Mouse (Mus musculus): Measurements from ENCODE around the gene Gm20604.
A peak's percentile ranks its signal among the peaks of the same experiment; 100 is the strongest.

Gm20604 gene

GRCm38 (mm10) chr12:102706833-102707463 lies 51.5 kb downstream of the Gm20604 start:
- no peak for DNase-seq (ENCODE audit: low spot score)

DNA sequence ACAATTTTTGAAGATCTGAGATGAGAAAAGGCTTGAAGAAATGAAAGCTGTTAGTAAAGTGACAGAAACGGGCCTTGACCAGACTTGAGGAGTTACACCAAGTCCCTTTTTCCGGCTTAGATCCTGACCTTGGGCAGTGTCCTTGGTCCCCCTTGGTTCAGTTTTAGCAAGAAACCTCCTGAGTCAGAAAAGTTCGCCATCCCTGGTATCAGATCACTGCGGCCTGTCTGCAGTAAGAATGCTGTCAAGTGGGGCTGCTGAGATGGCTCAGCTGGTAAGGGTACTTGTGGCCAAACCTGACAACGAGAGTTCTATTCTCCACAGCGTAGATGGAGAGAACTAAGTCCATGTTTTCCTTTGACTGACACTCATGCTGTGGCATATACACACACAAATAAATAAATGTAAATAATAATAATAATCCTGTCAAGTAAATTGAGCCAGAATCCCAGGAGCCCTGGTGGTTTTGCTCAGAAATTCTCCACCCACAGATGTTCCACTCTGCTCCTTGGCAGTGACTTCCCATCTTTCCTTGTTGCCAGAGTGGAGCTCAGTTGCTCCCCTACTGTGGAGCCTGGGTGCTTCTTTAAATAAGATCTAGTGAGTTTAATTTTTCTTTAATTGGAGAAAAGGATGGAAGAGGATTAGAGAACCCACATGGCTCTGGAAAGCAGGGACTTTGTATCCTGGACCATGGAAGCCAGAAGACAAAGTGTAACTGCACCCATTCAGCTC lies 52.4 kb downstream of the Gm20604 start:
- DNase-seq (ENCODE audit: low spot score), result no peak

DNA sequence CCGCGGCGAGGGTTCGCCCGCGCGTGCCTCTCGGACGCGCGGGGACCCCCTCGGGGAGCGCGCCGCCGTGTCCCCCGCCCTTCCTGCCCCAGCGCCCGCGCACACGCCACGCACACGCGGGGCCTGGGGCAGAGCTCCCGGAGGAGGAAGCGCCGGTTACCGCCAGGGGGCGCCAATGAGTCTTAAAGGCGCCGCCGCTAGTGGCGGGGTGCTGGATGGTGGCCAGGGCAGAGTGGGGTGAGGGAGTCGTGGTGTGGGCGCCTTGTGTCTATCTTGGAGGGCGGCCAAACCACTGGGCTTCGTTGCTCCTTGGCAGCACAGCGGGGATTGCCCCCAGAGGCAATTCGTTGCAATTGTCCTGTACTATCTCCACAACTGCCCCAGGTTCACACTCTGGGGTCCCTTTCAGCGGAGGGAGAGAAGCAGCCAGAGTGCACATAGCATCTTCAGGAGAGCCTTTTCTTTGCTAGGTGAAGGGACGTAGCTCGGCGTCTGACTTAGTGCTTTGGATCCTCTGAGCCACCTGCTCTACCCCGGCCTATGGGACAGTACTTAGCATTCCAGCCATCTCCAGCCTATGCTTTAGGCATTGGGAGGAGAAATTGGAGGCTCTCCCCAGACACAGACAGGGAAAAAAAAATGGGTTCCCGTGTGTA lies 53.1 kb downstream of the Gm20604 start:
- DNase-seq (ENCODE audit: low spot score), result peak; percentile 75

DNA sequence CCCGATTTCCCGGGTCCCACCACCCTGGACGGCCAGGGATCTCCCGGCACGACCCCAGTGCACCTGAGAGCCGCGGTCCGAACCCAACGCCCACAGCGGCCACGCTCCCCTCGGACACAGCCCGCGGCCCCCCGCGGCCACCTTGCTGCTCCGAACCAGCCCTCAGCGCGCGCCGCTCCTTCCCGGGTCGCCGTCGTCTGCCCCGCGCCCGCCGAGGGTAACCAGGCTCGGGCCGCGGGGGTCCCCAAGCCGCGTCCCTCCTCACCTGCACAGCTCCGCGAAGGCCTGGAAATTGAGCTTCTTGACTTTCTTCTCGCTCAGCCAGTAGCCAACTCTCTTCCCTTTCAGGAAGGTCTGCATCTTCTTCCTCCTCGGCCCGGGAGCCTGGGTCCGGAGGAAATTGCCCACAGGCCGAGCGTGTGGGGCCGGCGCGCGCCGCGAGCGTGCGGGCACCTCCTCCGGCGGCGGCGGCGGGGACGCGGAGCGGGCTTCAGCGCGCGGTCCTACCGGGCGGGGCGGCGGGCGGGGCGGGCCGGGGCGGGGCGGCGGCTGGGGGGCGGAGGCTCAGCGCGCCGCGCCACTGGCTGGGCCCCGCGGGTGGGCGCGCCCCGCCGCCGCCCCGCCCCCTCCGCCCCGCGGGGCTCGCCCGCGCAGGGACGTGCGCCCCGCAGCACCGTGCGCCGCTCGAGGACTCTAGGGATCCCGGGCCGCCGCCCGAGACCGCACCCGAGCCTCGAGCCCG lies 53.8 kb downstream of the Gm20604 start, which contains the start of gene Itpk1:
Itpk1 (minus strand) TSS at position 474 of the 742 bp plus-strand sequence.
- peak; percentile 49 for DNase-seq (ENCODE audit: low spot score)

- DNase-seq (ENCODE audit: low spot score), result no peak
Measured at GRCm38 (mm10) chr12:102703921-102704408, 54.5 kb downstream of the Gm20604 start.

GRCm38 (mm10) chr12:102703441-102703840 lies 55.0 kb downstream of the Gm20604 start:
- DNase-seq (ENCODE audit: low spot score), result no peak

GRCm38 (mm10) chr12:102703111-102703412 lies 55.4 kb downstream of the Gm20604 start:
- DNase-seq (ENCODE audit: low spot score), result no peak

DNA sequence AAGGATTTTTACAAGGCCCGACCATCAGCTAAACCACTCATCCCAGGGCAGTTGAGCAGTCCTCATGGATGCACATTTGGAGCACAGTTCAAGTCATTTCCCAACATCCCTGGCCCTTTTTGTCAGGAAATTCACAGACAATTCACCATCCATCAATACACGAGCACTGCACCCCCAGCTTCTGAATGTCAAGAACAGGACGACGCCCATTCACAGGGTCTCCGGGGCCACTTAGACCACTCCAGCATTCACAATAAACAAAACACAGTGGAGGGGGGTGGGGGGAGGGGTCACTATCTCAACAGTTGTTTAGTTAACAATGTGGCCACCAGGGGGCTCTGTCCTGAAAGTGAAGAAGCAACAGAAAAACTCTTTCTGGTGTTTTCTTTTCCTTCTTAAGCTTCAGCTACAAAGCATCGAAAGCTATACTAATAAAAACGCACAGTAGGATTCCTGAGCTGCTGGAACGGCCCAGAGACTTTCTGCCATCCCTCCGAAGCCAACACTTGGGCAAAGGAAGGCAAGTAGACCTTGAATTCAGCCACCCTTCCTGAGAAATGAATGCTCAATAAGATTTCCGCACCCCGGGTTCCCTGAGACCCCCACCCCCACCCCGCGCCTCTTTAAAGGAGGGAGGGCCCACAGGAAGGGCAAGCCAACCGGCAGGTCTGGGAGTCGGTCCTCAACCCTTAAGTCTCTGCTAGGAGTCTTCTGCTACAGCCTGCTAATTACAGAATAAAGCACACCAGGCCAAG lies 55.9 kb downstream of the Gm20604 start:
- peak; percentile 45 for DNase-seq (ENCODE audit: low spot score)

- DNase-seq (ENCODE audit: low spot score), result no peak
Measured at GRCm38 (mm10) chr12:102701691-102702207, 56.7 kb downstream of the Gm20604 start.

- no peak for DNase-seq (ENCODE audit: low spot score)
Measured at GRCm38 (mm10) chr12:102700453-102700852, 58.0 kb downstream of the Gm20604 start.

GRCm38 (mm10) chr12:102699156-102699555 lies 59.3 kb downstream of the Gm20604 start:
- no peak for DNase-seq (ENCODE audit: low spot score)

DNA sequence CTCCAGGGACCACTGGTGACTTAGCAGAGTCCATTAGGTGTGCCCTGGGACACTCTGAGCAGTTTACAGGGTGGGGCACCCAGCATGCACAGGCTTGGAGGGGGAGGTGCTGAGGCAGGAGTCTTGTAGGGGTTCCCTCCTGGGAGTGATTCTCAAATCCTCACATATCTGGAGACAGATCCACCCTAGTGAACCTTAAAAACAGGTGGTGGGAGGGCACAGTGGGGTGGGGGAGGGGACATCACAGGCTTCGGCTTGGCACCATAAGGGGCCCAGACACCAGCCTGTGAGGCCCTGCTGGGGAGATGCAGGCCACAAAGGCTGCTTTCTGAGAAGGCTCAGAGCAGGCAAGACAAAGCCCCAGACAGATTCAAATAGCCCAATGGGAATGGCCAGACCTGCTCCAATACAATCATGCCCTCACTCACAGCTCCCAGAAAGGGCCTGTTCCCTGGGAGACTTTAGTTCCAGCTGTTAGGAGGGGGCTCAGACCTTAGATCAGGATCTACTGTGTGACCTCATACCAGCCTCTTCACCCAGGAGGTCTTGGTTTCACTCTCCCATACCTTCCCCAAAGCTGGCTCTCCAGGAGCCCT lies 60.3 kb downstream of the Gm20604 start:
- DNase-seq (ENCODE audit: low spot score), result no peak

- no peak for DNase-seq (ENCODE audit: low spot score)
Measured at GRCm38 (mm10) chr12:102697381-102697780, 61.1 kb downstream of the Gm20604 start.

- no peak for DNase-seq (ENCODE audit: low spot score)
Measured at GRCm38 (mm10) chr12:102696635-102697354, 61.7 kb downstream of the Gm20604 start.

DNA sequence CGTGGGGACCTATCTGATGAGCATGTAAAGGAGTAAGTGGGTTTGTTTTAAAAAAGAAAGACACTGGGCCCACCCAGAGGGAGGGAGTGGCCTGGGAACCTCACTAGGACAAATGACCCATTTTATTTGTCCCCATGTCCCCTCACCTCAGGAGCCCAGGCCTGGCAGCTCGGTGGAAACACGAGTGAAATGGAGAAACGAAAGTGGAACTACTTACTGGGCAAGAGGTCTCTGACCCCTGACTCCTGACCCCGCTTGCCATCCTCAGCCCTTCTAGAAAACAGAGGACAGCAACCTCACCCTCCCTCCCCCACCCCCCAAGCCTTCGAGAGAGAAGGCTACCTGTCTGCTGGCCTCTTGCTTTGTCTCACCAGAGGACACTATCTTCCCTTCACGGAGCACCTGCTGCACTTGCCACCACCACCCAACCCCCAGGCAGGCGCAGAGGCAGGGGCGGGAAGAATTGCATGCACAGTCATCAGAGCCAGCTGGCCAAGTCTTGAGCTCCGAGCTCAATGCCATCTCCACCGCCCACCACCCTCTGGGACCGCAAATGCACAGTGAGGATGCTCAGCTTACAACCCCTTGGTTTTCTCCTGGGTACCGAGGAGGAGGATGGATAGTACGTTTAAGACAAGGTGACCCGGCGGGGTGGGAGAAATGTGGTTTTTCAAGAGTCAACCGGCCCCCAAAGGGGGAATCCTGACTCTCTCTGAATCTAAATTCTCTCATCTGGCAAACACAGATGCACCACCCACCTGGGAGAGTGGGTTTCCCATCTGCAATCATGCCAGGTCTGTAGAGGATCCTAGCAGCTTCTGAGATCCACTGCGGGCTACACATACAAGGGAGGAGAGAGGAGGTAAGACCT lies 62.9 kb downstream of the Gm20604 start:
- no peak for DNase-seq (ENCODE audit: low spot score)

DNA sequence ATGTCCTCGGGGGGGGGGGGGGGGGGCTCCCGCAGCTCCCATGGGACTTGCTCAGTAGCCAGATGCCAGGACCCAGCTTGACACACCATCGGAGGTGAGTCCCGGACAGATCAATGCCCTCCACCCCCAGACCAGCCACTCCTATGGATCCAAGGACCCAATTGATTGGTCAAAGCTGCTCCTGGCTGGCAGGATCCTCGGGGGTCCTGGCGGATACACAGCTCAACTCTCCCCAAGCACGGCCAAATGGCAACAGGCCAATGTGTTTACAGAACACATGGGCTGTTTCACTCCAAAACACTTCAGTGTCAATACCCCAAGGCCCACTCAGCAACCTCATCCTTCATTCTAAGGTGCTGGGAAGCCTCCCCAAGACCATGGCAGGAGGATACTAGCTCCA lies 66.7 kb downstream of the Gm20604 start:
- DNase-seq (ENCODE audit: low spot score), result no peak
